Mouse (Mus musculus) midbrain, embryonic 16.5 days (tissue): ENCODE measurements around the gene Atp6v0e. TPM values are rescaled to one million over a fixed set of nuclear protein-coding genes. Genes with fewer than 3 reads are reported as not detected.
A peak's percentile ranks its signal among the peaks of the same experiment; 100 is the strongest.

Experiments used
- ATAC-seq: fragments of 200-750 bp; cut with Nextera tagmentation; 2 replicates; pipeline ENCODE4 v1.8.0; 2017; ENCODE audit warnings: moderate TSS enrichment
- H3K27ac ChIP-seq: fragments of 300-500 bp; sonication (generic); 2 replicates; pipeline ENCODE4 v1.5.1; 2014; ENCODE audit warnings: mild to moderate bottlenecking, low read length, mixed read lengths
- H3K27me3 ChIP-seq: fragments of 300-500 bp; sonication (generic); 2 replicates; pipeline ENCODE4 v1.6.1; 2014; ENCODE audit warnings: low read depth, low read length, mixed read lengths; ENCODE audit not compliant: control insufficient read depth, insufficient read depth
- H3K36me3 ChIP-seq: fragments of 300-500 bp; sonication (generic); 2 replicates; pipeline ENCODE4 v1.6.1; 2014; ENCODE audit warnings: mild to moderate bottlenecking, low read length, moderate library complexity, mixed read lengths; ENCODE audit not compliant: control insufficient read depth, insufficient read depth
- H3K4me1 ChIP-seq: fragments of 300-500 bp; sonication (generic); 2 replicates; pipeline ENCODE4 v1.6.1; 2014; ENCODE audit warnings: mild to moderate bottlenecking, low read length, mixed read lengths; ENCODE audit not compliant: control insufficient read depth, insufficient read depth
- H3K4me2 ChIP-seq: fragments of 300-500 bp; sonication (generic); 2 replicates; pipeline ENCODE4 v1.6.1; 2014; ENCODE audit warnings: mild to moderate bottlenecking, low read length, mixed read lengths
- H3K4me3 ChIP-seq: fragments of 300-500 bp; sonication (generic); 2 replicates; pipeline ENCODE4 v1.5.1; 2014; ENCODE audit warnings: low read depth, mild to moderate bottlenecking, low read length, moderate library complexity, mixed read lengths
- H3K9ac ChIP-seq: fragments of 300-500 bp; sonication (generic); 2 replicates; pipeline ENCODE4 v1.6.1; 2014; ENCODE audit warnings: low read depth, low read length, mixed read lengths
- H3K9me3 ChIP-seq: fragments of 300-500 bp; sonication (generic); replicated peaks from 2 replicates; pipeline ENCODE4 v1.6.1; 2014; ENCODE audit warnings: mild to moderate bottlenecking, low read length, mixed read lengths; ENCODE audit not compliant: control insufficient read depth, poor library complexity, severe bottlenecking
- WGBS: fragments of 180-500 bp; shearing (Covaris S2); extraction: QIAGEN DNeasy Blood & Tissue Kit; methylation state at CpG from one replicate; pipeline ENCODE4 v1.1.7; 2014; 5-methylcytosine and 5-hydroxymethylcytosine counted together
- polyA plus RNA-seq: library from polyadenylated mRNA; unstranded; fragments of >200 nt; fragmentation: Nextera tagmentation; extraction: Ambion mirVana; gene quantifications from 2 replicates; pipeline ENCODE4 v1.2.1, GENCODE M21; 2015

The Atp6v0e gene
- polyA plus RNA-seq, 1 experiment from 2014 or later, result 83.0 TPM

GRCm38 (mm10) chr17:26688795-26689735, 26.0 kb downstream of the Atp6v0e start:
- no peaks in the 10 kb centered on the region for H3K27me3 ChIP-seq
- ATAC-seq, result 0 out of 2 replicates have a peak, but pooled peaks have one; percentile 48
- H3K36me3 ChIP-seq, result peaks cover 10% of the 10 kb centered on the region
- no peak overlapping the region for H3K4me3 ChIP-seq
- peak overlapping the region; percentile 43 for H3K27ac ChIP-seq
- no peak overlapping the region for H3K4me2 ChIP-seq
- H3K9ac ChIP-seq, result no peak overlapping the region
- peaks cover 10% of the 10 kb centered on the region for H3K4me1 ChIP-seq
- WGBS, result 76% methylated on average over 8 of the region's 8 CpGs
- no peaks in the 10 kb centered on the region for H3K9me3 ChIP-seq

- peaks cover 10% of the 10 kb centered on the region for H3K4me1 ChIP-seq
- no peaks in the 10 kb centered on the region for H3K27me3 ChIP-seq
- H3K4me3 ChIP-seq, result no peak overlapping the region
- no peak for ATAC-seq
- H3K4me2 ChIP-seq, result no peak overlapping the region
- no peak overlapping the region for H3K9ac ChIP-seq
- H3K9me3 ChIP-seq, result no peaks in the 10 kb centered on the region
- H3K27ac ChIP-seq, result peak overlapping the region; percentile 43
- WGBS, result 77% methylated on average over 2 of the region's 2 CpGs
- peaks cover 4% of the 10 kb centered on the region; the same call in 1 of the 2 replicates for H3K36me3 ChIP-seq
These were observed 26.8 kb downstream of the Atp6v0e start for GRCm38 (mm10) chr17:26689810-26690209.

GRCm38 (mm10) chr17:26690236-26690635, 27.2 kb downstream of the Atp6v0e start:
- peaks cover 4% of the 10 kb centered on the region for H3K36me3 ChIP-seq
- 71% methylated on average over 5 of the region's 5 CpGs for WGBS
- no peak overlapping the region for H3K4me2 ChIP-seq
- no peak overlapping the region for H3K4me3 ChIP-seq
- peaks cover 10% of the 10 kb centered on the region for H3K4me1 ChIP-seq
- no peak for ATAC-seq
- H3K9ac ChIP-seq, result no peak overlapping the region
- no peaks in the 10 kb centered on the region for H3K27me3 ChIP-seq
- no peaks in the 10 kb centered on the region for H3K9me3 ChIP-seq
- peak overlapping the region; percentile 43; the same call in 1 of the 2 replicates for H3K27ac ChIP-seq

GRCm38 (mm10) chr17:26691110-26691509, 28.1 kb downstream of the Atp6v0e start:
- Histone ChIP-seq H3K27ac (no peak overlapping the region; the same call in 1 of the 2 replicates), H3K9ac (no peak overlapping the region), H3K4me2 (no peak overlapping the region), H3K27me3 (no peaks in the 10 kb centered on the region), H3K9me3 (no peaks in the 10 kb centered on the region), H3K4me3 (no peak overlapping the region), H3K36me3 (peaks cover 5% of the 10 kb centered on the region; the same call in 1 of the 2 replicates), H3K4me1 (peaks cover 10% of the 10 kb centered on the region)
- WGBS, result 91% methylated on average over 7 of the region's 7 CpGs
- ATAC-seq, result no peak

- Histone ChIP-seq H3K27me3 (no peaks in the 10 kb centered on the region), H3K36me3 (peaks cover 7% of the 10 kb centered on the region), H3K9me3 (no peaks in the 10 kb centered on the region), H3K9ac (no peak overlapping the region), H3K27ac (no peak overlapping the region), H3K4me3 (no peak overlapping the region), H3K4me2 (no peak overlapping the region), H3K4me1 (peaks cover 4% of the 10 kb centered on the region; the same call in 1 of the 2 replicates)
- WGBS, result 88% methylated on average over 7 of the region's 7 CpGs
- no peak for ATAC-seq
These were observed 30.4 kb downstream of the Atp6v0e start for GRCm38 (mm10) chr17:26693424-26693823.

GRCm38 (mm10) chr17:26694171-26694570, 31.1 kb downstream of the Atp6v0e start:
- ATAC-seq, result no peak
- H3K9me3 ChIP-seq, result no peaks in the 10 kb centered on the region
- WGBS, result 86% methylated on average over 7 of the region's 7 CpGs
- H3K4me1 ChIP-seq, result peaks cover 2% of the 10 kb centered on the region; the same call in 1 of the 2 replicates
- no peak overlapping the region for H3K9ac ChIP-seq
- H3K27ac ChIP-seq, result no peak overlapping the region
- no peaks in the 10 kb centered on the region for H3K27me3 ChIP-seq
- peaks cover 13% of the 10 kb centered on the region for H3K36me3 ChIP-seq
- no peak overlapping the region for H3K4me2 ChIP-seq
- no peak overlapping the region for H3K4me3 ChIP-seq

GRCm38 (mm10) chr17:26695193-26695592, 32.2 kb downstream of the Atp6v0e start:
- peaks cover 2% of the 10 kb centered on the region; the same call in 1 of the 2 replicates for H3K4me1 ChIP-seq
- no peaks in the 10 kb centered on the region for H3K9me3 ChIP-seq
- 98% methylated on average over 3 of the region's 3 CpGs for WGBS
- H3K4me2 ChIP-seq, result no peak overlapping the region
- no peaks in the 10 kb centered on the region for H3K27me3 ChIP-seq
- ATAC-seq, result no peak
- peaks cover 19% of the 10 kb centered on the region for H3K36me3 ChIP-seq
- no peak overlapping the region for H3K4me3 ChIP-seq
- H3K27ac ChIP-seq, result no peak overlapping the region
- no peak overlapping the region for H3K9ac ChIP-seq

GRCm38 (mm10) chr17:26698846-26699245, 35.8 kb downstream of the Atp6v0e start:
- H3K4me2 ChIP-seq, result no peak overlapping the region
- H3K27me3 ChIP-seq, result no peaks in the 10 kb centered on the region
- no peak for ATAC-seq
- H3K4me3 ChIP-seq, result no peak overlapping the region
- H3K27ac ChIP-seq, result no peak overlapping the region
- no peaks in the 10 kb centered on the region for H3K9me3 ChIP-seq
- peaks cover 19% of the 10 kb centered on the region for H3K36me3 ChIP-seq
- H3K4me1 ChIP-seq, result no peaks in the 10 kb centered on the region
- 88% methylated on average over 5 of the region's 5 CpGs for WGBS
- no peak overlapping the region for H3K9ac ChIP-seq
